Mouse (Mus musculus) lung, postnatal 0 days (tissue): ENCODE measurements at regions not wholly inside any gene's neighbourhood (a gene's known extent, or its start where the extent isn't known, plus 50 kb on each side); places are given as distances from the start of the nearest gene placed in this dataset.

Experiments
- ATAC-seq: fragments of 200-750 bp; cut with Nextera tagmentation; 2 replicates; pipeline ENCODE4 v1.8.0; 2017; ENCODE audit warnings: moderate library complexity
- DNase-seq: peaks from one replicate; pipeline ENCODE4 v3.0.0-alpha.2; 2016; ENCODE audit warnings: low spot score
- H3K27ac ChIP-seq: fragments of 300-500 bp; sonication (generic); 2 replicates; pipeline ENCODE4 v1.5.1; 2014; ENCODE audit warnings: antibody characterized with exemption, mild to moderate bottlenecking, low read length, mixed read lengths
- H3K27me3 ChIP-seq: fragments of 300-500 bp; sonication (generic); replicated peaks from 2 replicates; pipeline ENCODE4 v1.6.1; 2014; ENCODE audit warnings: low read length, mixed read lengths; ENCODE audit not compliant: insufficient read depth
- H3K36me3 ChIP-seq: fragments of 300-500 bp; sonication (generic); 2 replicates; pipeline ENCODE4 v1.6.1; 2014; ENCODE audit warnings: low read length, mixed read lengths; ENCODE audit not compliant: insufficient read depth
- H3K4me1 ChIP-seq: fragments of 300-500 bp; sonication (generic); 2 replicates; pipeline ENCODE4 v1.6.1; 2014; ENCODE audit warnings: antibody characterized with exemption, low read depth, low read length, mixed read lengths; ENCODE audit not compliant: insufficient read depth
- H3K4me2 ChIP-seq: fragments of 300-500 bp; sonication (generic); replicated peaks from 2 replicates; pipeline ENCODE4 v1.6.1; 2014; ENCODE audit warnings: low read depth, mild to moderate bottlenecking, low read length, moderate library complexity, mixed read lengths
- H3K4me3 ChIP-seq: fragments of 300-500 bp; sonication (generic); 2 replicates; pipeline ENCODE4 v1.5.1; 2014; ENCODE audit warnings: low read depth, low read length
- H3K9ac ChIP-seq: fragments of 300-500 bp; sonication (generic); replicated peaks from 2 replicates; pipeline ENCODE4 v1.6.1; 2014; ENCODE audit warnings: low read depth, mild to moderate bottlenecking
- H3K9me3 ChIP-seq: fragments of 300-500 bp; sonication (generic); 2 replicates; pipeline ENCODE4 v1.6.1; 2016; ENCODE audit warnings: low read length, mixed read lengths
- CTCF ChIP-seq: IDR thresholded peaks from 2 replicates; pipeline ENCODE4 v1.5.1; 2016; ENCODE audit warnings: antibody characterized with exemption, mild to moderate bottlenecking
- EP300 ChIP-seq: IDR thresholded peaks from 2 replicates; pipeline ENCODE4 v1.6.1; 2016; ENCODE audit warnings: antibody characterized with exemption, mild to moderate bottlenecking, control low read depth
- WGBS: fragments of 180-500 bp; shearing (Covaris S2); extraction: QIAGEN DNeasy Blood & Tissue Kit; methylation state at CpG from one replicate; pipeline ENCODE4 v1.1.7; 2014; 5-methylcytosine and 5-hydroxymethylcytosine counted together

DNA sequence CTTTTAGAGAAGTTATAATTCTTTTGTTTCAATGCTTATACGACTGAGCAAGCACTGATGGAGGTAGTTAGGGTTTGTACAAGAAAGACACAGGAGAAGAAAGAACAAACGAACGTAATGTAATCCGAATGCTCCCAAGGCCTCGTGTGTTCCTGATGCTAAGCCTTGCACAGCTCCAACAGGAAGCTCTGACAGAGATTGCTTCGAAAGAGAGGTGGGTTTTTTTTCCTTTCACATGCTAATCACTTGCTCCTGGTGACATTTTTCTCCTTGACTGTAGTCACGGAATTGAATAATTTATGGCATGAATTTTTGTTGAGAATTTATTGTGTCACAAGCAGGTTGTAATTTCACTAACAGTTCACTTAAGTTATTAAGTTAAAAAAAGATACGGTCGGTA, 150.8 kb upstream of the Psmd7 start:
- Histone ChIP-seq H3K9ac (no peak overlapping the region), H3K9me3 (0 out of 2 replicates have a peak, but pooled peaks cover 3% of the 10 kb centered on the region), H3K27me3 (no peaks in the 10 kb centered on the region), H3K27ac (no peak overlapping the region), H3K36me3 (no peaks in the 10 kb centered on the region), H3K4me2 (no peak overlapping the region), H3K4me3 (no peak overlapping the region), H3K4me1 (no peaks in the 10 kb centered on the region)
- TF ChIP-seq CTCF = no peak
- no peak for TF ChIP-seq EP300
- 65% methylated on average over 9 of the region's 9 CpGs for WGBS
- DNase-seq (no peak), ATAC-seq (no peak)

GRCm38 (mm10) chr8:107757083-107757482, 168.8 kb upstream of the Psmd7 start:
- Histone ChIP-seq H3K4me2 (no peak overlapping the region), H3K27ac (no peak overlapping the region), H3K9ac (no peak overlapping the region), H3K9me3 (no peaks in the 10 kb centered on the region), H3K4me1 (no peaks in the 10 kb centered on the region), H3K36me3 (no peaks in the 10 kb centered on the region), H3K4me3 (no peak overlapping the region), H3K27me3 (no peaks in the 10 kb centered on the region)
- no peak for TF ChIP-seq CTCF
- TF ChIP-seq EP300 = no peak
- ATAC-seq (no peak), DNase-seq (no peak)
- 62% methylated on average over 7 of the region's 7 CpGs for WGBS

GRCm38 (mm10) chr8:107758637-107759036, 170.4 kb upstream of the Psmd7 start:
- 70% methylated on average over 1 of the region's 1 CpGs for WGBS
- TF ChIP-seq CTCF (peak; percentile 41), EP300 (no peak)
- no peak for DNase-seq
- Histone ChIP-seq H3K4me3 (no peak overlapping the region), H3K4me2 (no peak overlapping the region), H3K4me1 (no peaks in the 10 kb centered on the region), H3K9ac (no peak overlapping the region), H3K27me3 (no peaks in the 10 kb centered on the region), H3K36me3 (no peaks in the 10 kb centered on the region), H3K27ac (no peak overlapping the region), H3K9me3 (no peaks in the 10 kb centered on the region)
- ATAC-seq = no peak

GRCm38 (mm10) chr8:107776906-107777305, 165.5 kb upstream of the Zfhx3 start:
- Histone ChIP-seq H3K27me3 (no peaks in the 10 kb centered on the region), H3K9me3 (no peaks in the 10 kb centered on the region; the same call in 1 of the 2 replicates), H3K36me3 (no peaks in the 10 kb centered on the region), H3K4me1 (no peaks in the 10 kb centered on the region), H3K27ac (no peak overlapping the region), H3K4me3 (no peak overlapping the region), H3K4me2 (no peak overlapping the region), H3K9ac (no peak overlapping the region)
- 17% methylated on average over 5 of the region's 5 CpGs for WGBS
- DNase-seq (no peak), ATAC-seq (no peak)
- no peak for TF ChIP-seq CTCF
- no peak for TF ChIP-seq EP300

DNA sequence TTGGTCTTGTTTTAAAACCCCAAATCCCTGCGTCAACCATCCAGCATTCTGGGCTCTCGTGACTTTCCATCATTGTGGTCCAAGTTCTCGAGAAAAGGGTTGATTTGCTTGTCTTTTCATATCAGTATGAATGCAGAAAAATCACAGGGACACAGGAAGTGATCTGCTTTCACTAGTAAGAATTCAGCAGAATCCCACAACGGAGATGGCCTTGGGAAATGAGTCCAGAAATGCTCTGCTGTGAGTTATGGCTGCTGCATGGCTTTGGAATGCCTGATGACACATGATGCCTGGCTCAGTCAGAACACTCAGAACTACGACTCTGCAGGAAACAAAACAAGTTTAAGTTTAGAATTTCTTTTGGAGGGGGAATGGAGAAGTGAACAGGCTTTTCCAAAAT, 156.7 kb upstream of the Zfhx3 start:
- Histone ChIP-seq H3K27ac (no peak overlapping the region), H3K27me3 (no peaks in the 10 kb centered on the region), H3K4me1 (no peaks in the 10 kb centered on the region), H3K4me3 (no peak overlapping the region), H3K9ac (no peak overlapping the region), H3K4me2 (no peak overlapping the region), H3K9me3 (no peaks in the 10 kb centered on the region), H3K36me3 (no peaks in the 10 kb centered on the region)
- WGBS = 62% methylated on average over 5 of the region's 5 CpGs
- DNase-seq (peak; percentile 22), ATAC-seq (no peak)
- no peak for TF ChIP-seq CTCF
- TF ChIP-seq EP300 = no peak

DNA sequence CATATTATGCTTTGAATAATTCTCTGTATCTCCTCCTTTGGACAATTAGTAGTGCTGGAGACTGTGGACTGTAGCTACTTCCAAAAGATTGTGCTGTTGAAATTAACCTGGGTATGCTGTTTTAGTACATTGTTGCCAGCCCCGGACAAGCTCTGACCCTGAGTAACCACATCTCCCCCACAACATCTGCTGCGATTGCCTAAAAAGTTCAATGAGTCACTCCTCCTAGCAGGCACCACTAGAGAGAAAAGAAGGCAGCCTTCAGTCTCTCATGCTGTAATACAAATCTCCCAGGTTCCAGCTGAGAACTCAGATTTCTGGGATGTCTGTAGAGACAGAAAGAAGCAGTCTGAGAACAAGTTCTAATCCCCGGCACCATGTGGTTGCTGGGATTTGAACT, 150.2 kb upstream of the Zfhx3 start:
- 89% methylated on average over 3 of the region's 3 CpGs for WGBS
- Histone ChIP-seq H3K27ac (no peak overlapping the region), H3K4me3 (no peak overlapping the region), H3K36me3 (no peaks in the 10 kb centered on the region), H3K27me3 (no peaks in the 10 kb centered on the region), H3K4me1 (no peaks in the 10 kb centered on the region), H3K4me2 (no peak overlapping the region), H3K9ac (no peak overlapping the region), H3K9me3 (no peaks in the 10 kb centered on the region)
- ATAC-seq (no peak), DNase-seq (no peak)
- TF ChIP-seq CTCF = no peak
- TF ChIP-seq EP300 = no peak

- DNase-seq (no peak), ATAC-seq (no peak)
- H3K4me2 ChIP-seq = no peak overlapping the region
- H3K9ac ChIP-seq = no peak overlapping the region
- no peak overlapping the region for H3K27ac ChIP-seq
- H3K4me3 ChIP-seq = no peak overlapping the region
- 75% methylated on average over 14 of the region's 14 CpGs for WGBS
- H3K4me1 ChIP-seq = no peaks in the 10 kb centered on the region; the same call in 1 of the 2 replicates
- TF ChIP-seq CTCF (no peak), EP300 (no peak)
- no peaks in the 10 kb centered on the region for H3K9me3 ChIP-seq
- H3K36me3 ChIP-seq = no peaks in the 10 kb centered on the region
- no peaks in the 10 kb centered on the region for H3K27me3 ChIP-seq
Measured at GRCm38 (mm10) chr8:107814931-107815330, 127.5 kb upstream of the Zfhx3 start.
